Mouse (Mus musculus): ENCODE data around the gene Dnttip2. TPM values are rescaled to one million over a fixed set of nuclear protein-coding genes. Genes with fewer than 3 reads are reported as not detected.

Gene Dnttip2
- polyA plus RNA-seq, 1 experiment from 2014 or later, result 96.1 TPM

DNA sequence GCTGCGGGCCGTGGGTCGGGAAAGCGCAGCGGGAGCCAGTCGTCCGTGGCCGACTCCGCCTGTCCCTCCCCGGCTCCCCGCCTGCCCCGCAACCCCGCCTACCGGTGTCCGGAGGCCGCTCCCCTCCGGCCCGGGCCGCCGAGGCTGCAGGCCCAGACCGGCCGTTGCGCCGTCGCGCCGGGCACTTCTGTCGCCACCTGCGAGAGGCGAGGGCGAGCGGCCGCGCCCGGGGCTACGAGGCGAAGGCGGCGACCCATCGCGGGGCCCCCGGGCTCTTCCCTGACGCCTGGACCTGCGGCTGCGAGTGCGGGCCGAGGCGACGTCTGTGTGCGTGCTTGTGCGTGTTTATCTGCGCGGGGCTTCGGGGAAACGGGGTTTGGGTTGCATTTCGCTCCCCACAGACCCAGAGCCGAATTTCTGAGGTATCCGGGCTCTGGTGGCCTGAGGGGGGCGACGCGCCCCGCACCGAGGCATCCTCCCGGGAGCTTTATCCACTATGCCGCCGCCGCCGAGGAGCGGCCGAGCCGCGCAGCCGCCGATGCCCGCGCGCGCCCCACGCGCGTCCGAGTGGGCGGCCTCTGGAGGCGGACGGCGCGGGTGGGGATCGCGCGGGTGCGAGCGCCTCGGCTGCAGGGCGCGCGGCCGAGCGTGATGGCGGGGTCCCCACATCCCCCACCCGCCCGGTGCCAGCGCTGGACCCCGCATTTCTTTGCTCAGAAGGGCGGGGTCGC lies 19.2 kb downstream of the Dnttip2 start:
- H3K4me1 ChIP-seq, result peaks cover 48% of the 10 kb centered on the region
- H3K4me3 ChIP-seq, result peak overlapping the region; percentile 90
- H3K27ac ChIP-seq, result peak overlapping the region; percentile 97
- DNase-seq (ENCODE audit: extremely low spot score, low spot score), result no peak
- H3K36me3 ChIP-seq (replicated peaks), result no peaks in the 10 kb centered on the region
- 0 out of 2 replicates have a peak, but pooled peaks cover 3% of the 10 kb centered on the region for H3K27me3 ChIP-seq (ENCODE audit: poor library complexity, severe bottlenecking)
- H3K9me3 ChIP-seq, result no peaks in the 10 kb centered on the region
- WGBS, result under 1% methylated on average over 105 of the region's 105 CpGs

- 6% methylated on average over 37 of the region's 37 CpGs for WGBS
- no peaks in the 10 kb centered on the region for H3K36me3 ChIP-seq (replicated peaks)
- H3K4me1 ChIP-seq, result peaks cover 56% of the 10 kb centered on the region
Measured at GRCm38 (mm10) chr3:122293954-122294850, 20.0 kb downstream of the Dnttip2 start, which contains the start of gene Bcar3. Gene Bcar3 (plus strand): TSS chr3:122294136.

DNA sequence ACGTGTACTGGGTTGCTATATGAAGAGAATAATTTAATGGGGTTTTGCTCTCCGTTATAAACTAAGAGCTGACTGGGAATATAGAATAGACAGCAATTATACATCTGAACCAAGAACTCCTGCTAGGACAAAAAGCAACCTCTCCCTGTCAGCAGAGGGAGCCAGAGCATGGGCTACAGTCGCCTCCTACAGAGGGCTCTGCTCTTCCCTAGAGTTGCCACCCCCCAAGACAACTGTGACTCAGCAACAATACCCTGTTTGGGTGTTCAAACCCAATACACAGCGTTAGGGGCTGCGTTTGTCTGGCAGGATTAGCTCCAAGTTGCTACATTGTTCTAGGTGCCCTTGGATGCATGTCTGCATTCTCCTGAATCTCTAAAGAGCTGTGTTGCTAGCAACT lies 21.3 kb downstream of the Dnttip2 start:
- 7% methylated on average over 5 of the region's 5 CpGs for WGBS
- H3K36me3 ChIP-seq (replicated peaks), result no peaks in the 10 kb centered on the region
- 0 out of 2 replicates have a peak, but pooled peaks cover 3% of the 10 kb centered on the region for H3K27me3 ChIP-seq (ENCODE audit: poor library complexity, severe bottlenecking)
- H3K4me1 ChIP-seq, result peaks cover 56% of the 10 kb centered on the region
- DNase-seq (ENCODE audit: extremely low spot score, low spot score), result peak; percentile 58
- H3K9me3 ChIP-seq, result no peaks in the 10 kb centered on the region
- no peak overlapping the region for H3K4me3 ChIP-seq
- peak overlapping the region; percentile 44 for H3K27ac ChIP-seq

More at GRCm38 (mm10) chr3:122293954-122294850, 20.0 kb downstream of the Dnttip2 start, which contains the start of gene Bcar3:
- Histone ChIP-seq H3K27ac (peak within 1 kb of the TSS; percentile 97), H3K4me3 (peak within 1 kb of the TSS; percentile 90), H3K27me3 (ENCODE audit: poor library complexity, severe bottlenecking) (0 out of 2 replicates have a peak, but pooled peaks cover 3% of the 10 kb centered on the region), H3K9me3 (no peaks in the 10 kb centered on the region)
- DNase-seq (ENCODE audit: extremely low spot score, low spot score), result peak; percentile 95

DNA sequence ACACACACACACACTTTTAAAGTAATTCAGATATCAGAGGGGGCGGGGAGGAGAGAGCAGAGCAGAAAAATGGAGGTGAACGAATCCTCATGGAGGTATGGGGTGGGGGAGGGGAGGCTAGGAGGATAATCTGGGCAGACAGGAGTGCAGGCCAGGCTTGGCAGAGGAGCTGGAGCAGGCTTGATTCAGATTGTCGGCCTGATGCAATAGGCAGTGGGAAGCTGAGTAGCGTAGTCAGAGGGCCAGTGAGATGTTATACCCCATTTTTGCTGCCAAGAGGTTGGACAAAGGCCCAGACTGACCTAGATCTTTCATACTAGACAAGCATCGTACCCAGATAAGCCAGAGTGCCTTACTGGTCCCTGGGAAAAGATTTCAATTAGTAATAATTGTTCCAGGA lies 22.8 kb downstream of the Dnttip2 start:
- 65% methylated on average over 5 of the region's 5 CpGs for WGBS
- no peaks in the 10 kb centered on the region for H3K36me3 ChIP-seq (replicated peaks)
- H3K9me3 ChIP-seq, result no peaks in the 10 kb centered on the region
- H3K27ac ChIP-seq, result no peak overlapping the region
- H3K27me3 ChIP-seq (ENCODE audit: poor library complexity, severe bottlenecking), result no peaks in the 10 kb centered on the region
- no peak for DNase-seq (ENCODE audit: extremely low spot score, low spot score)
- H3K4me3 ChIP-seq, result no peak overlapping the region
- H3K4me1 ChIP-seq, result peaks cover 59% of the 10 kb centered on the region

DNA sequence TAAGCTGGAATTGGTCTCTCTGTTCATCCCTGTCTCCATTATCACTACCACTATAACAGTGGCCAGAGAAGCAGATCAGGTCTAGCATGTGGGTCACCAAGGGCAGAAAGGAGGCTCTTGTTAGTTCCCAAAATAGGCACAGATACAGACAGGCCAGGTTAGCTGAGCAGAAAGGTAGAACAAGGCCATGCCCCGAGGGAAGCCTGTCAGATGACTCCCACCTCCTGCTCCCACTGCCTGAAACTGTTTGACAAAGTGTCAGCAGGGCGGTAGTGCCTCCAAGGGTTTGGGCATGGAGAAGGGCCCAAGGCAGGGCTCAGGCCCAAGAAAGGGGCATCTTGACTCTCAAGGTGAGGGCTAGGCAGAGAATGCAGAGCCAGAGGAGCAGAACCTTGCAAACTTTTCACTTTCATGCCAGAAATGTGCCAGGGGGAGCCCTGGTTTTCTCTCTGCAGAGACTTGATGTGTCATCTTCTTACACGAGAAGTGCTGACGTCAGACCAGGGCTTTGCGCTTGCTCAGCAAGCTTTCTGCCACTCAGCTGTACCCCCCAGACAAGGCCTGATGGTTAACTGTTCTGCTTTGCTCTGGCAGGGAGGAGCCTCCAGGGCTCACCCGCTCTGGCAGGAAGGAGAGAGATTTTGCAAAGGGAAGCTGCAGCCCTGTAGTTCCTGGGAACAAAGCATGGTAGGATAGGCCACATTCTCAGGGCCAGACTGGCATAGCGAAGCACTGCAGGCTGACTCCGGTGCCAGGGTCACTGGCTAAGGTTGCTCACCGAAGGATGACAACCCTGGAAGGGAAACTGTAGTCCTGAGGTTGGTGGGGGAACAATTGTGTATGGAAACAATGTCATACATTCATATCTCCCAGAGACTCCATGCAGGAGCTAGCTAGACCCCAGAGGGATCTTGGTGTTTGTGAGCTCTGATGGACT lies 27.1 kb downstream of the Dnttip2 start:
- no peak overlapping the region; the same call in 1 of the 2 replicates for H3K27ac ChIP-seq

DNA sequence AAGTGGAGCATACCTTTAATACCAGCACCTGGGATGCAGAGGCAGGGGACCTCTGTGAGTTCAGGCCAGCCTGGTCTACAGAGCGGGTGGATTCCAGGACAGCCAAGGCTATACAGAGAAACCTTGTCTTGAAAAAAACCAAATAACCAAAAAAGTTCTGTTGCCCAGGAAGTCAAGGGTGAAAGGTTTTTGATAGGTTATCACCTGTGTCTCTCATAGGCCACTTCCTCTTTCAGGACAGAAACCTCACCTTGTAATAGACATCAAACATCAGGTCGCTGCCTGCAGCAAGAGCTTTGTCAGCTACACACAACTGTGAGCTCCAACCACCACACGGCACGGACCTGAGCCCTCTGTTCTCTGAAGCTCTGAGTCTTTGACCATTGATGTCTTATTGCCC lies 30.4 kb downstream of the Dnttip2 start:
- Histone ChIP-seq H3K4me3 (no peak overlapping the region), H3K36me3 (replicated peaks) (no peaks in the 10 kb centered on the region), H3K27ac (no peak overlapping the region), H3K4me1 (peaks cover 12% of the 10 kb centered on the region), H3K9me3 (no peaks in the 10 kb centered on the region), H3K27me3 (ENCODE audit: poor library complexity, severe bottlenecking) (0 out of 2 replicates have a peak, but pooled peaks cover 3% of the 10 kb centered on the region)
- no peak for DNase-seq (ENCODE audit: extremely low spot score, low spot score)
- WGBS, result 87% methylated on average over 4 of the region's 4 CpGs

More for the DNA sequence above, 27.1 kb downstream of the Dnttip2 start:
- 73% methylated on average over 9 of the region's 9 CpGs for WGBS
- H3K4me3 ChIP-seq, result no peak overlapping the region
- H3K4me1 ChIP-seq, result peaks cover 28% of the 10 kb centered on the region
- no peaks in the 10 kb centered on the region for H3K36me3 ChIP-seq (replicated peaks)
- no peak for DNase-seq (ENCODE audit: extremely low spot score, low spot score)
- no peaks in the 10 kb centered on the region for H3K27me3 ChIP-seq (ENCODE audit: poor library complexity, severe bottlenecking)
- no peaks in the 10 kb centered on the region for H3K9me3 ChIP-seq

- H3K36me3 ChIP-seq (replicated peaks), result no peaks in the 10 kb centered on the region
- no peak overlapping the region for H3K27ac ChIP-seq
- 64% methylated on average over 4 of the region's 4 CpGs for WGBS
- peaks cover 7% of the 10 kb centered on the region for H3K4me1 ChIP-seq
- no peaks in the 10 kb centered on the region for H3K9me3 ChIP-seq
- H3K27me3 ChIP-seq (ENCODE audit: poor library complexity, severe bottlenecking), result 0 out of 2 replicates have a peak, but pooled peaks cover 3% of the 10 kb centered on the region
- H3K4me3 ChIP-seq, result no peak overlapping the region
- DNase-seq (ENCODE audit: extremely low spot score, low spot score), result no peak
Measured at GRCm38 (mm10) chr3:122307894-122308671, 33.9 kb downstream of the Dnttip2 start.

DNA sequence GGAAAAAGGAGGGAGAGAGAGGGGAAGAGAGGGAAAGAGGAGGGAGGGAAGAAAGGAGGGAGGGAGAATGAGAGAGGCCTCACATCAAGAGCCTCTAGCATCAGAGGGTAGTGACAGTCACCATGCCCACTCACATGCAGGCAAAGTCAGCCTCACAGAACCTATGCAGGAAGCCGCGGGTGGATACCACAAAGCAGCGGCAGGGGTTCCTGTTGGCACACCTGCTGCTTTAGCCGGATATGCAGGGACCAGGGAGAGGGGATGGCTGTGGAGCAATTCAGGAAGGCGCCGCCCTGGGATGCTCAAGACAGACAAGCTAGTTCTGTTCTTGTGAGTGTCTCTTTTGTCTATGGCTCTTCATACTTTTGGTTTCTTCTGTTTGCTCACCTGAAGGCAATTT lies 34.8 kb downstream of the Dnttip2 start:
- no peaks in the 10 kb centered on the region for H3K36me3 ChIP-seq (replicated peaks)
- no peak overlapping the region for H3K4me3 ChIP-seq
- H3K27ac ChIP-seq, result no peak overlapping the region
- DNase-seq (ENCODE audit: extremely low spot score, low spot score), result no peak
- 37% methylated on average over 6 of the region's 6 CpGs for WGBS
- H3K4me1 ChIP-seq, result peaks cover 15% of the 10 kb centered on the region
- no peaks in the 10 kb centered on the region for H3K9me3 ChIP-seq
- H3K27me3 ChIP-seq (ENCODE audit: poor library complexity, severe bottlenecking), result 0 out of 2 replicates have a peak, but pooled peaks cover 3% of the 10 kb centered on the region

DNA sequence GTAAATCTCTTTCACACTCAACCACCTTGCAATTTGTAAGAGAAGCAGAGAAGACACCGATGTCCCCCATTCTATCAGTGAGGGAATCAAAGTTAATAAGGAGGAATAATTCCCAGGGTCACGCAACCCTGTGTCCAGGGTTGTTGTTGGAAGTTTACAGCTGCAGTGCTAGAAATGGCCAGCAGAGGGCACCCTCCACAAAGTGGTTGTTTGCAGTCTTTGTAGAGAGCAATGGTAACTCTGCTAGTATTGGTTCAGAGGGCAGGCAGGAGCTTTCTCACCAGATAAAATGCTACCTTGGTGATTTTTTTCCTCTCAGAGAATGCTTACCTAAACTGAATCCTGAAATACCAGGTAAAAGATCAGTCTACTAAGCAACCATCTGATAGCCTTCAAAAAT lies 37.9 kb downstream of the Dnttip2 start:
- H3K27ac ChIP-seq, result no peak overlapping the region
- H3K36me3 ChIP-seq (replicated peaks), result no peaks in the 10 kb centered on the region
- H3K27me3 ChIP-seq (ENCODE audit: poor library complexity, severe bottlenecking), result peaks cover 11% of the 10 kb centered on the region; the same call in 1 of the 2 replicates
- peak; percentile 85 for DNase-seq (ENCODE audit: extremely low spot score, low spot score)
- WGBS, result 22% methylated on average over 2 of the region's 2 CpGs
- no peaks in the 10 kb centered on the region for H3K9me3 ChIP-seq
- no peak overlapping the region for H3K4me3 ChIP-seq
- H3K4me1 ChIP-seq, result peaks cover 34% of the 10 kb centered on the region

GRCm38 (mm10) chr3:122312936-122313629 lies 38.9 kb downstream of the Dnttip2 start:
- Histone ChIP-seq H3K27ac (0 out of 2 replicates have a peak overlapping the region, but pooled peaks have one; percentile 15), H3K4me1 (peaks cover 35% of the 10 kb centered on the region), H3K9me3 (no peaks in the 10 kb centered on the region), H3K36me3 (replicated peaks) (no peaks in the 10 kb centered on the region), H3K27me3 (ENCODE audit: poor library complexity, severe bottlenecking) (peaks cover 15% of the 10 kb centered on the region), H3K4me3 (no peak overlapping the region)
- WGBS, result 79% methylated on average over 10 of the region's 10 CpGs
- DNase-seq (ENCODE audit: extremely low spot score, low spot score), result no peak

- peaks cover 13% of the 10 kb centered on the region for H3K27me3 ChIP-seq (ENCODE audit: poor library complexity, severe bottlenecking)
- no peaks in the 10 kb centered on the region for H3K9me3 ChIP-seq
- H3K27ac ChIP-seq, result peak overlapping the region; percentile 40
- peaks cover 35% of the 10 kb centered on the region for H3K4me1 ChIP-seq
- no peak for DNase-seq (ENCODE audit: extremely low spot score, low spot score)
- H3K36me3 ChIP-seq (replicated peaks), result no peaks in the 10 kb centered on the region
- 46% methylated on average over 7 of the region's 7 CpGs for WGBS
- no peak overlapping the region for H3K4me3 ChIP-seq
Measured at GRCm38 (mm10) chr3:122313936-122314335, 39.7 kb downstream of the Dnttip2 start.

Measured in forebrain, embryonic 10.5 days (tissue).